Mouse (Mus musculus): ENCODE data around the gene Sap18.
"Not testable (repeated sequence)": the region's sequence is repeated elsewhere in the genome, so short reads cannot be mapped to it uniquely, and the experiment has no call there.

The Sap18 gene

GRCm38 (mm10) chr14:57825788-57826751 lies 28.1 kb downstream of the Sap18 start, which contains the start of the genes Ska3 and Mrpl57:
Gene Ska3 (minus strand): TSS chr14:57826185.
Gene Mrpl57 (plus strand): TSS chr14:57826234.
- DNase-seq (ENCODE audit: low spot score in 2 of 2) = peak; percentile 85 to 87

- DNase-seq (ENCODE audit: low spot score in 2 of 2) = no peak
Measured at GRCm38 (mm10) chr14:57827284-57827683, 29.3 kb downstream of the Sap18 start.

GRCm38 (mm10) chr14:57833526-57833925 lies 35.5 kb downstream of the Sap18 start:
- DNase-seq (ENCODE audit: low spot score in 2 of 2) = no peak

GRCm38 (mm10) chr14:57835157-57835556 lies 37.2 kb downstream of the Sap18 start:
- DNase-seq (ENCODE audit: low spot score in 2 of 2) = no peak

- DNase-seq (ENCODE audit: low spot score in 2 of 2) = no peak
Measured at GRCm38 (mm10) chr14:57844535-57844934, 46.6 kb downstream of the Sap18 start.

GRCm38 (mm10) chr14:57848061-57848460 lies 50.1 kb downstream of the Sap18 start:
- DNase-seq (ENCODE audit: low spot score in 2 of 2) = not testable (repeated sequence)

- DNase-seq (ENCODE audit: low spot score in 2 of 2) = no peak
Measured at GRCm38 (mm10) chr14:57848646-57849045, 50.7 kb downstream of the Sap18 start.

GRCm38 (mm10) chr14:57850330-57850729 lies 52.4 kb downstream of the Sap18 start:
- DNase-seq (ENCODE audit: low spot score in 2 of 2) = no peak

- no peak for DNase-seq (ENCODE audit: low spot score in 2 of 2)
Measured at GRCm38 (mm10) chr14:57852961-57853360, 55.0 kb downstream of the Sap18 start.

GRCm38 (mm10) chr14:57856037-57856436 lies 58.1 kb downstream of the Sap18 start:
- DNase-seq (ENCODE audit: low spot score in 2 of 2) = not testable (repeated sequence)

Data from frontal cortex, postnatal 14 days (tissue).